Mouse (Mus musculus): ENCODE data around the gene Cybrd1.

GRCm38 (mm10) chr2:71146266-71146665, 28.5 kb downstream of the Cybrd1 start:
- no peak for TF ChIP-seq POLR2A (IDR thresholded peaks at IDR 0.05; ENCODE audit: control insufficient read depth, low read depth, low read length)
- TF ChIP-seq CTCF (IDR thresholded peaks at IDR 0.05; ENCODE audit: control insufficient read depth, insufficient read depth, insufficient replicate concordance, low read depth, low read length) = no peak

All from testis, adult 2 months (tissue).